Mouse (Mus musculus): ENCODE results near the gene Gm49387.

The Gm49387 gene

GRCm38 (mm10) chr14:31532656-31533055, 108.0 kb downstream of the Gm49387 start:
- DNase-seq (ENCODE audit: extremely low read depth, low read depth), result no peak

- DNase-seq (ENCODE audit: extremely low read depth, low read depth), result no peak
These were observed 109.1 kb downstream of the Gm49387 start for GRCm38 (mm10) chr14:31531506-31532148.

- no peak for DNase-seq (ENCODE audit: extremely low read depth, low read depth)
These were observed 109.8 kb downstream of the Gm49387 start for GRCm38 (mm10) chr14:31530847-31531246.

GRCm38 (mm10) chr14:31525040-31525810, 115.5 kb downstream of the Gm49387 start:
- DNase-seq (ENCODE audit: extremely low read depth, low read depth), result no peak

GRCm38 (mm10) chr14:31521318-31521717, 119.4 kb downstream of the Gm49387 start:
- DNase-seq (ENCODE audit: extremely low read depth, low read depth), result no peak

- DNase-seq (ENCODE audit: extremely low read depth, low read depth), result no peak
These were observed 121.5 kb downstream of the Gm49387 start for GRCm38 (mm10) chr14:31519165-31519564.

GRCm38 (mm10) chr14:31515895-31516294, 124.8 kb downstream of the Gm49387 start:
- DNase-seq (ENCODE audit: extremely low read depth, low read depth), result no peak

GRCm38 (mm10) chr14:31510322-31510721, 130.4 kb downstream of the Gm49387 start:
- DNase-seq (ENCODE audit: extremely low read depth, low read depth), result no peak

- no peak for DNase-seq (ENCODE audit: extremely low read depth, low read depth)
These were observed 130.8 kb downstream of the Gm49387 start for GRCm38 (mm10) chr14:31509911-31510310.

- DNase-seq (ENCODE audit: extremely low read depth, low read depth), result no peak
These were observed 134.2 kb downstream of the Gm49387 start for GRCm38 (mm10) chr14:31506456-31506855.

- no peak for DNase-seq (ENCODE audit: extremely low read depth, low read depth)
These were observed 137.3 kb downstream of the Gm49387 start for GRCm38 (mm10) chr14:31503406-31503805.

All from MEL-GATA-1-ER (cell line).